Mouse (Mus musculus): ENCODE data around the gene Flnb. TPM values are rescaled to one million over a fixed set of nuclear protein-coding genes. Genes with fewer than 3 reads are reported as not detected.

Flnb gene
- polyA plus RNA-seq, 1 experiment from 2014 or later, result 35.0 TPM

DNA sequence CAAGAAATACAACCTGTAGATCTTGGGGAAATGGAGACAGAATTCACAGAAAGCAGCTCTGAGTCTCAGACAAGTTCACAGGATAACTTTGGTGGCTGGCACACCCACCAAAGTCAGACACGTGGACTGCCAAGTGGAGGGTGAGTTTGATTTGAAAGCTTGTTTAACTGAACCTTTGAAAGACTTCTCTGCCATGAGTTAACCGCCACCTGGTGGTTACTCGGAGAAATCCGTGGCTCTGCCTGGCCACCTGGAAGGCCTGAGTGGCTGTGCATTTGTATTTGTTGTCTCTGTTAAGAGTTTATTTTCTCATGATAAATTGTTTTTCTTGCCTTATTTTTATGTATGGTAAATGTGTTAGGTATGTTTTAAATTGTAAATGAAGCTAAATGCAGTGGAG, 15.9 kb upstream of the Flnb start:
- ATAC-seq (ENCODE audit: insufficient number of reproducible peaks, low FRiP score, low TSS enrichment, low read depth) (no peak), DNase-seq (ENCODE audit: low spot score) (peak; percentile 69)
- 15% methylated on average over 4 of the region's 4 CpGs for WGBS
- Histone ChIP-seq H3K36me3 (ENCODE audit: control insufficient read depth, insufficient read depth, low read length) (no peaks in the 10 kb centered on the region), H3K27ac (replicated peaks; ENCODE audit: low read depth, low read length) (no peak overlapping the region), H3K4me1 (ENCODE audit: control insufficient read depth, insufficient read depth, low read length) (no peaks in the 10 kb centered on the region), H3K4me2 (ENCODE audit: low read depth, severe bottlenecking) (no peak overlapping the region), H3K9me3 (ENCODE audit: control insufficient read depth, low read length) (no peaks in the 10 kb centered on the region), H3K4me3 (ENCODE audit: low read depth, low read length) (no peak overlapping the region), H3K9ac (ENCODE audit: low read length) (no peak overlapping the region), H3K27me3 (ENCODE audit: control insufficient read depth, insufficient read depth, low read length) (no peaks in the 10 kb centered on the region)

DNA sequence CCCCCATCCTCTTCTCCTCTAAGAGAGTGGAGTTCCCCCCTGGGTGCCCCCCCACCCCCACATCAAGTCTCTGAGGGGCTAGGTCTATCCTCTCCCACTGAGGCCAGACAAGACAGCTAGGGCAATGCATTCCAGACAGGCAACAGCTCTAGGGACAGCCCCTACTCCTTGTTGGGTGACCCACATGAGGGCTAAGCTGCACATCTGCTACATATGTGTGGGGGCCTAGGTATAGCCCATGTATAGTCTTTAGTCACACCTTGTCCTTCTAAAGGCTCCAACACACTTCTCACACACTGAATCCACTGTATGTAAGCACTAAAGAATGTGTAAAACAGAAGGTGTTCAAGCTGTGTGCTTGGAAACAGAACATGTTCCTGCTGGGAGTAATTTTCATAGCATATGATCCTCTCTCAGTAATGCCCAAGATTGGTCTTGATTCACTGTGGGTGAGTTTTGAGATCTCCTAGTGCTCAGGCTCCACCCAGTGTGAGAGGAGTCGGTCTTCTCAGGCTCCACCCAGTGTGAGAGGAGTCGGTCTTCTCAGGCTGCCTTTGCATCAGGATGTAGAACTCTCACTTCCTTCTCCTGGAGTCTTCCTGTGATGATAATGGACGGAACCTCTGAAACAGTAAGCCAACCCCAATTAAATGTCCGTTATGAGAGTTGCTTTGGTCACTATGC, 13.7 kb upstream of the Flnb start:
- no peaks in the 10 kb centered on the region for H3K4me1 ChIP-seq (ENCODE audit: control insufficient read depth, insufficient read depth, low read length)
- DNase-seq (ENCODE audit: low spot score) (no peak), ATAC-seq (ENCODE audit: insufficient number of reproducible peaks, low FRiP score, low TSS enrichment, low read depth) (no peak)
- 61% methylated on average over 4 of the region's 4 CpGs for WGBS
- H3K9ac ChIP-seq (ENCODE audit: low read length), result no peak overlapping the region
- no peak overlapping the region for H3K27ac ChIP-seq (replicated peaks; ENCODE audit: low read depth, low read length)
- H3K36me3 ChIP-seq (ENCODE audit: control insufficient read depth, insufficient read depth, low read length), result no peaks in the 10 kb centered on the region
- H3K27me3 ChIP-seq (ENCODE audit: control insufficient read depth, insufficient read depth, low read length), result no peaks in the 10 kb centered on the region
- no peaks in the 10 kb centered on the region for H3K9me3 ChIP-seq (ENCODE audit: control insufficient read depth, low read length)
- no peak overlapping the region for H3K4me3 ChIP-seq (ENCODE audit: low read depth, low read length)
- no peak overlapping the region for H3K4me2 ChIP-seq (ENCODE audit: low read depth, severe bottlenecking)

DNA sequence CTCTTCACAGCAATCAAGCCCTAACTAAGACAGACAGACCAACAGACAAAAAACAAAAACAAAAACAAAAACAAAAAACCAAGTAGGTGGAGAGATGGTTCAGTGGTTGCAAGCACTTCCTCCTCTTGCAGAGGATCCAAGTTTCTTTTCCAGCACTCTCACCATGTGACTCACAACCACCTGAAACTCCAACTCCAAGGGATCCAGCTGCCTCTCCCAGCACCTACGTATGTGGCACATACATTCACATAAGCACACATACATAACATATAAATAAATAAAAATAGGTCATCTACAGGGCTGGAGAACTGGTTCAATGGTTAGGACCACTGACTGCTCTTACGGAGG, 13.2 kb upstream of the Flnb start:
- H3K9ac ChIP-seq (ENCODE audit: low read length), result no peak overlapping the region
- no peaks in the 10 kb centered on the region for H3K36me3 ChIP-seq (ENCODE audit: control insufficient read depth, insufficient read depth, low read length)
- no peak overlapping the region for H3K27ac ChIP-seq (replicated peaks; ENCODE audit: low read depth, low read length)
- no peaks in the 10 kb centered on the region for H3K9me3 ChIP-seq (ENCODE audit: control insufficient read depth, low read length)
- no peak overlapping the region for H3K4me2 ChIP-seq (ENCODE audit: low read depth, severe bottlenecking)
- no peak for ATAC-seq (ENCODE audit: insufficient number of reproducible peaks, low FRiP score, low TSS enrichment, low read depth)
- DNase-seq (ENCODE audit: low spot score), result no peak
- no peak overlapping the region for H3K4me3 ChIP-seq (ENCODE audit: low read depth, low read length)
- no peaks in the 10 kb centered on the region for H3K4me1 ChIP-seq (ENCODE audit: control insufficient read depth, insufficient read depth, low read length)
- 90% methylated on average over 2 of the region's 2 CpGs for WGBS
- H3K27me3 ChIP-seq (ENCODE audit: control insufficient read depth, insufficient read depth, low read length), result no peaks in the 10 kb centered on the region

DNA sequence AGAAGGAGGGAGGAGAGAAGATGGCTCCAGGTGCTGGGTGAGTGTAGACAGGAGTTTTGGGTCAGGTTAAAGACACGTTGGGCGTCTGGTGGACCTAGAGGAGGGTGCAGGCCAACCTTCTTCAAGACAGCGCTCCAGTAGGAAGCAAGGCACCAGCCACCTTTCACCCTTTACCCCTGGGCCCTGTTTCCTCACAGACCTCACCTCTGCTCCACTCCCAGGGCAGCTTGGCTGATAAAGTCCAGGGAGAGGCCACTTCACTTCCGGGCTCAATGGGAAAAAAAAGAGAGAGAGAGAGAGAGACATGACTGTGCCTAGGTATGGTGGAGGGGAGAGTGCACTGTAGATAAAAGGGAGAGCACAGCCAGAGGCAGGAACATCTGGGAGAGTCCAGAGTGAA, 10.0 kb upstream of the Flnb start:
- Histone ChIP-seq H3K27ac (replicated peaks; ENCODE audit: low read depth, low read length) (no peak overlapping the region), H3K4me2 (ENCODE audit: low read depth, severe bottlenecking) (no peak overlapping the region), H3K4me1 (ENCODE audit: control insufficient read depth, insufficient read depth, low read length) (no peaks in the 10 kb centered on the region), H3K9me3 (ENCODE audit: control insufficient read depth, low read length) (no peaks in the 10 kb centered on the region), H3K36me3 (ENCODE audit: control insufficient read depth, insufficient read depth, low read length) (no peaks in the 10 kb centered on the region), H3K4me3 (ENCODE audit: low read depth, low read length) (no peak overlapping the region), H3K9ac (ENCODE audit: low read length) (no peak overlapping the region), H3K27me3 (ENCODE audit: control insufficient read depth, insufficient read depth, low read length) (no peaks in the 10 kb centered on the region)
- ATAC-seq (ENCODE audit: insufficient number of reproducible peaks, low FRiP score, low TSS enrichment, low read depth) (no peak), DNase-seq (ENCODE audit: low spot score) (no peak)
- WGBS, result 67% methylated on average over 4 of the region's 4 CpGs

DNA sequence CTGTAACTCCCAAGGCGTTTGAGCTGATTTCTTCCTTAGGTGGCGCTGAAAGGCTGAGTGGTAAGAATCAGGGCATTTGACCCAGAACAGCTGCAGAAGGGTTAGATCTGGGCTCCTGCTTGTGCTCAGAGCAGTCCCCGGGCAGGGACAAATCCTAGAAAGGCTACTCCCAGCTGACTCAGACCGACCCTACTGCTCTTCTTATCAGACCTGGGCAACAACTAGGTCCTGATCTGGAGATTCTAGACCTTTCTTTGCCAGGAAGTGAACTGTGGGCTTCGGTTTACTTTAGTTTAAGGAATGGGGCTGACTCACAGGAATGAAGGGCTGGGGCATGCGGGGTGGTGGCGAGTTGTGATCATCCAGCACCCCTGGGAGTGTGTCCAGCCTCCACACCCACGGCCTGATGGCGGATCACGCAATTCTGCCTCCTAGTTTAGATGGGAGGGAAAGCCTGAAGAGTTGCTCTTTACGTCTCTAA, 9.2 kb upstream of the Flnb start:
- Histone ChIP-seq H3K4me3 (ENCODE audit: low read depth, low read length) (no peak overlapping the region), H3K9me3 (ENCODE audit: control insufficient read depth, low read length) (no peaks in the 10 kb centered on the region), H3K36me3 (ENCODE audit: control insufficient read depth, insufficient read depth, low read length) (no peaks in the 10 kb centered on the region), H3K27me3 (ENCODE audit: control insufficient read depth, insufficient read depth, low read length) (no peaks in the 10 kb centered on the region), H3K4me1 (ENCODE audit: control insufficient read depth, insufficient read depth, low read length) (no peaks in the 10 kb centered on the region), H3K27ac (replicated peaks; ENCODE audit: low read depth, low read length) (no peak overlapping the region), H3K4me2 (ENCODE audit: low read depth, severe bottlenecking) (no peak overlapping the region), H3K9ac (ENCODE audit: low read length) (no peak overlapping the region)
- DNase-seq (ENCODE audit: low spot score) (no peak), ATAC-seq (ENCODE audit: insufficient number of reproducible peaks, low FRiP score, low TSS enrichment, low read depth) (no peak)
- WGBS, result 73% methylated on average over 11 of the region's 11 CpGs

DNA sequence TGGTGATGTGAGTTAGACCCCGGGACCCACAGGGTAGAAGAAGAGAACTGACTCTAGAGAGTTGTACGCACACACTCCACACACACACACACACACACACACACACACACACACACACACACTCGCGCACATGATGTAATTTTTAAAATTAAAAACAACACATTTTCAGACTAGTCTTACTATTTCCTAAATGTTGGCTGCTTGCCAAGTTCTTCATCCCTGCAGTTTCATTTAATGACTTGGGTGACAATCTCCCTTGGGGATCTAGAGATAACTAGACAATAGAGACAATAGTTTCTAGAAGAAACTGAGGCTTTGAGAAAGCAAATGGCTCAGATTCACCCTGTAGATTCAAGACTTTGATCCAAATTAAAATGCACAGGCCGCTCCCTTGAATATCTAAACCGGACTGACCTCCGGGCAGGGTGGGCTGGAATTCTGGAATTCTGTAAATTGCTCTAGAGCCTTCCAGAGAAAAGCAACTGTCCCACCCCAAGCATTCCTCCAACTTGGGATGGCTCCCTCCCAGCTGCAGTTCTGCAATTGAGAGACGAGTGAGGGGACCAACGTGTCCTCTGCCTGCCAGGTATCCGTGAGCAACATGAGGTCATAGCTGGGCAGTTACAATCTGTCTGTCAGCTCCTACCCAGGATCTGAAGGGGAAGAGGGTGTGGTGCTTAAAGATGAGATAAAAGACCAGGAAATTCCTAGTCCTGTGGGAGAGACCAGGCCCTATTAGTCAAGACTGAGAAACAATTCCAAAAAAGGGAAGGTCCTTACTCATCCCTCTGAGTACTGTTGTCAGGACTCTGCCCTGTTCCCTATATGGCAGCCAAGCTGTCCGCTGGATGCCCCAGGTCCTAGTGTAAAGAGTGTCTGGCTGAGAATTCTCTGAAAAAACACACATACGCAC, 8.5 kb upstream of the Flnb start:
- Histone ChIP-seq H3K36me3 (ENCODE audit: control insufficient read depth, insufficient read depth, low read length) (no peaks in the 10 kb centered on the region), H3K27ac (replicated peaks; ENCODE audit: low read depth, low read length) (no peak overlapping the region), H3K27me3 (ENCODE audit: control insufficient read depth, insufficient read depth, low read length) (no peaks in the 10 kb centered on the region), H3K4me3 (ENCODE audit: low read depth, low read length) (no peak overlapping the region), H3K4me2 (ENCODE audit: low read depth, severe bottlenecking) (no peak overlapping the region), H3K4me1 (ENCODE audit: control insufficient read depth, insufficient read depth, low read length) (no peaks in the 10 kb centered on the region), H3K9ac (ENCODE audit: low read length) (no peak overlapping the region), H3K9me3 (ENCODE audit: control insufficient read depth, low read length) (no peaks in the 10 kb centered on the region)
- WGBS, result 86% methylated on average over 12 of the region's 12 CpGs
- DNase-seq (ENCODE audit: low spot score) (no peak), ATAC-seq (ENCODE audit: insufficient number of reproducible peaks, low FRiP score, low TSS enrichment, low read depth) (no peak)

DNA sequence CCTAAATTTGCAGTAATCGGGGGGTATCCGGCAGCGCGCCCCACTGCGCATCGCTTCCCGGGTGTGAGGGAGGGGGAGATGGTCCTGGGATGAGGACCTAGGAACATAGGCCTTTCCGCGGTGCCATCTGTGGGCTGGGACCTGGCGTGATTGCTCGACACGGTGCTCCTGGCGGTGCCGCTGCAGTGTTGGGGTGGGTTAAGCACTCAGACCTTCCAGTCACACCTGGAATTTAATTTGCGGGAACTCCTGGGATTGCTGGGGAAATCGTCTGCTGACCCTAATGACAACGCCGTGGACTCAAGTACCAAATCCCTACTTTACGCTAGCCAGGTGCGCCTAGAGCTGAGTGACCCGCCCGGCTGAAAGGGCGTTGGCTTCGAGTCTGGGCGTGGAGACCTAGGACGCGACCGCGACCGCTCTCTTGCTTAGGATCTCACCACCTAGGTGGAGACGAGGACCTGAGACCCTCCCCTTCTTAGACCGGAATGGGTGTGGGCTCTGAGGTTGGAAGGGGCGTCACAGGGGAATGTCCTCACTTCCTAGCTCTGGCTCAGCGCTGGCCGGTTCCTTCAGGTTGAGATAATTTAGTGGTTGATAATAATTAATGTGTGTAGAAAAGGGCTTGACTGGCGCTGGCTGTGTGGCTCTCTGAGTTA, 835 bp downstream of the Flnb start:
- H3K27ac ChIP-seq (replicated peaks; ENCODE audit: low read depth, low read length), result no peak overlapping the region; the same call in 1 of the 2 replicates
- no peaks in the 10 kb centered on the region for H3K27me3 ChIP-seq (ENCODE audit: control insufficient read depth, insufficient read depth, low read length)
- WGBS, result under 1% methylated on average over 36 of the region's 36 CpGs
- DNase-seq (ENCODE audit: low spot score), result peak; percentile 56
- peak; percentile 18 for ATAC-seq (ENCODE audit: insufficient number of reproducible peaks, low FRiP score, low TSS enrichment, low read depth)
- peak overlapping the region; percentile 79 for H3K4me3 ChIP-seq (ENCODE audit: low read depth, low read length)
- H3K9me3 ChIP-seq (ENCODE audit: control insufficient read depth, low read length), result no peaks in the 10 kb centered on the region
- H3K4me1 ChIP-seq (ENCODE audit: control insufficient read depth, insufficient read depth, low read length), result peaks cover 29% of the 10 kb centered on the region
- peak overlapping the region; percentile 71 for H3K4me2 ChIP-seq (ENCODE audit: low read depth, severe bottlenecking)
- H3K9ac ChIP-seq (ENCODE audit: low read length), result peak overlapping the region; percentile 83
- no peaks in the 10 kb centered on the region for H3K36me3 ChIP-seq (ENCODE audit: control insufficient read depth, insufficient read depth, low read length)

DNA sequence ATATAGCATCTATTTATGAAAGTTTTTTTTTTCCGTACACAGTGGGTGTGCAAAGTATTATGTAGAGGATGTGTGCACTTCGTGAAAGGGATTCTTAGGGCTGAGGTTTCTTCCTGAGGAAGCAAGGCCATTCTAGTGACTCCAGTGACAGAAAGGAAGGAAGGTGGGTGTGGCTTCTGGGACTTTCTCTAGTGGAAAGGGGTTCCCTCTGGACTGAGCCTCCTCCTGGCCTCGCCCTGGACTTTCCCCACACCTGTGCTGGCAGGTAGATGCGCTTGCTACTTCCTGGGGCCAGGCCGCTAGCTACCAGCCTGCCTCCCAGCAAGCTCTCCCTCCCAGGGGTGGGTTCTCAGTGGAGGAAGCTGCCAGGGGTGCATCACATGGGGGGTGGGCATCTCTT, 1.7 kb downstream of the Flnb start:
- peak overlapping the region; percentile 79 for H3K4me3 ChIP-seq (ENCODE audit: low read depth, low read length)
- DNase-seq (ENCODE audit: low spot score), result no peak
- H3K36me3 ChIP-seq (ENCODE audit: control insufficient read depth, insufficient read depth, low read length), result no peaks in the 10 kb centered on the region
- H3K4me1 ChIP-seq (ENCODE audit: control insufficient read depth, insufficient read depth, low read length), result peaks cover 33% of the 10 kb centered on the region
- WGBS, result 82% methylated on average over 5 of the region's 5 CpGs
- no peak for ATAC-seq (ENCODE audit: insufficient number of reproducible peaks, low FRiP score, low TSS enrichment, low read depth)
- H3K4me2 ChIP-seq (ENCODE audit: low read depth, severe bottlenecking), result peak overlapping the region; percentile 71
- H3K27ac ChIP-seq (replicated peaks; ENCODE audit: low read depth, low read length), result no peak overlapping the region
- no peaks in the 10 kb centered on the region for H3K27me3 ChIP-seq (ENCODE audit: control insufficient read depth, insufficient read depth, low read length)
- no peaks in the 10 kb centered on the region for H3K9me3 ChIP-seq (ENCODE audit: control insufficient read depth, low read length)
- H3K9ac ChIP-seq (ENCODE audit: low read length), result peak overlapping the region; percentile 83; the same call in 1 of the 2 replicates

All from limb, embryonic 11.5 days (tissue).